Mouse (Mus musculus) left cerebral cortex, postnatal 4 days (tissue): ENCODE data around the gene Hoxd9. TPM values are rescaled to one million over a fixed set of nuclear protein-coding genes. Genes with fewer than 3 reads are reported as not detected.

Experiments
- DNase-seq: peaks from one replicate; pipeline ENCODE4 v3.0.0-alpha.2; 2022
- intact Hi-C: fragments of 180-260 bp; cut with DNase I; formaldehyde crosslinking; loops from one replicate; pipeline ENCODE4 v1.15.1; 2025
- total RNA-seq, 2 experiments: library from RNA; stranded (reverse); gene quantifications; 2 replicates each; pipeline ENCODE4 v1.2.3; 2021

Gene Hoxd9
- total RNA-seq, 2 experiments from 2014 or later = not detected

- no peak for DNase-seq
- intact Hi-C loops = no loop called here
Observed at GRCm38 (mm10) chr2:74707599-74707998, 10.1 kb downstream of the Hoxd9 start.

GRCm38 (mm10) chr2:74708676-74709075 is 11.1 kb downstream of the Hoxd9 start:
- DNase-seq = no peak
- intact Hi-C loops = no loop called here

GRCm38 (mm10) chr2:74709465-74710419 is 12.2 kb downstream of the Hoxd9 start:
- intact Hi-C loops = no loop called here

GRCm38 (mm10) chr2:74710929-74711543 is 13.5 kb downstream of the Hoxd9 start:
- intact Hi-C loops = no loop called here

More at GRCm38 (mm10) chr2:74709465-74710419, 12.2 kb downstream of the Hoxd9 start:
- no peak for DNase-seq

GRCm38 (mm10) chr2:74711721-74712621 is 14.4 kb downstream of the Hoxd9 start, which contains the start of the genes Hoxd3 and Hoxd4:
Gene Hoxd3, plus strand, starts transcription at chr2:74711927.
Gene Hoxd4, plus strand, starts transcription at chr2:74711929.
- intact Hi-C loops = no loop called here
- DNase-seq = no peak

More at GRCm38 (mm10) chr2:74710929-74711543, 13.5 kb downstream of the Hoxd9 start:
- no peak for DNase-seq

- intact Hi-C loops = no loop called here
Observed at GRCm38 (mm10) chr2:74713239-74714150, 16.0 kb downstream of the Hoxd9 start.

GRCm38 (mm10) chr2:74714156-74714789 is 16.7 kb downstream of the Hoxd9 start:
- no peak for DNase-seq
- intact Hi-C loops = no loop called here

More at GRCm38 (mm10) chr2:74713239-74714150, 16.0 kb downstream of the Hoxd9 start:
- no peak for DNase-seq

GRCm38 (mm10) chr2:74714881-74715280 is 17.4 kb downstream of the Hoxd9 start:
- no peak for DNase-seq
- intact Hi-C loops = loop anchor here (5.0 kb wide), 5 partner anchors 247 to 872 kb away; no protein-coding TSS in a partner anchor

- DNase-seq = peak; percentile 92
- intact Hi-C loops = loop anchor here (5.0 kb wide), 5 partner anchors 247 to 872 kb away; no protein-coding TSS in a partner anchor
Observed at GRCm38 (mm10) chr2:74715504-74716241, 18.1 kb downstream of the Hoxd9 start.

GRCm38 (mm10) chr2:74720384-74720783 is 22.9 kb downstream of the Hoxd9 start:
- no peak for DNase-seq
- intact Hi-C loops = no loop called here

- DNase-seq = no peak
- intact Hi-C loops = no loop called here
Observed at GRCm38 (mm10) chr2:74720955-74721491, 23.5 kb downstream of the Hoxd9 start.

GRCm38 (mm10) chr2:74721882-74722281 is 24.4 kb downstream of the Hoxd9 start:
- intact Hi-C loops = no loop called here
- DNase-seq = no peak

- intact Hi-C loops = no loop called here
- no peak for DNase-seq
Observed at GRCm38 (mm10) chr2:74722949-74723348, 25.4 kb downstream of the Hoxd9 start.

- intact Hi-C loops = no loop called here
- no peak for DNase-seq
Observed at GRCm38 (mm10) chr2:74724244-74725015, 26.9 kb downstream of the Hoxd9 start.

- DNase-seq = no peak
- intact Hi-C loops = no loop called here
Observed at GRCm38 (mm10) chr2:74725171-74725570, 27.6 kb downstream of the Hoxd9 start.

- intact Hi-C loops = no loop called here
Observed at GRCm38 (mm10) chr2:74726551-74726950, 29.0 kb downstream of the Hoxd9 start, which contains the start of gene Gm28230. Gene Gm28230, plus strand, starts transcription at chr2:74726728.

More at GRCm38 (mm10) chr2:74726551-74726950, 29.0 kb downstream of the Hoxd9 start, which contains the start of gene Gm28230:
- DNase-seq = no peak
